Mouse (Mus musculus) mouse trophoblast stem cell (cell line): ENCODE data around the gene BC051019.

Experiments used
- in situ Hi-C, 2 experiments: fragments of 300-500 bp; cut with MseI, MboI; formaldehyde crosslinking; loops; 2 replicates in 1 of 2; 3 replicates in 1 of 2; pipeline ENCODE4 v1.15.1; 2025

BC051019 gene

GRCm38 (mm10) chr7:109723697-109724096 is at the start of gene BC051019:
BC051019 (minus strand) TSS chr7:109723850.
- in situ Hi-C loops = loop anchor here in 1 of 2 experiments (25.0 kb wide), 1 partner anchor 186 kb away; no protein-coding TSS in a partner anchor

- in situ Hi-C loops = no loop called here
Observed at GRCm38 (mm10) chr7:109772251-109772650, 48.6 kb upstream of the BC051019 start.

GRCm38 (mm10) chr7:109768699-109769383 is 45.2 kb upstream of the BC051019 start:
- in situ Hi-C loops = no loop called here

- in situ Hi-C loops = no loop called here
Observed at GRCm38 (mm10) chr7:109767575-109768350, 44.1 kb upstream of the BC051019 start.

GRCm38 (mm10) chr7:109764009-109764408 is 40.4 kb upstream of the BC051019 start:
- in situ Hi-C loops = no loop called here

- in situ Hi-C loops = no loop called here
Observed at GRCm38 (mm10) chr7:109756291-109756690, 32.6 kb upstream of the BC051019 start.

- in situ Hi-C loops = no loop called here
Observed at GRCm38 (mm10) chr7:109754034-109754433, 30.4 kb upstream of the BC051019 start.

- in situ Hi-C loops = no loop called here
Observed at GRCm38 (mm10) chr7:109752008-109752925, 28.6 kb upstream of the BC051019 start, which contains the start of gene Tmem9b. Tmem9b (minus strand) TSS chr7:109752875.

- in situ Hi-C loops = no loop called here
Observed at GRCm38 (mm10) chr7:109751427-109752007, 27.9 kb upstream of the BC051019 start.

- in situ Hi-C loops = no loop called here
Observed at GRCm38 (mm10) chr7:109747747-109748146, 24.1 kb upstream of the BC051019 start.

GRCm38 (mm10) chr7:109741703-109742102 is 18.1 kb upstream of the BC051019 start:
- in situ Hi-C loops = no loop called here

- in situ Hi-C loops = no loop called here
Observed at GRCm38 (mm10) chr7:109741060-109741459, 17.4 kb upstream of the BC051019 start.

- in situ Hi-C loops = no loop called here
Observed at GRCm38 (mm10) chr7:109739822-109740370, 16.2 kb upstream of the BC051019 start.

GRCm38 (mm10) chr7:109734806-109735205 is 11.2 kb upstream of the BC051019 start:
- in situ Hi-C loops = no loop called here

- in situ Hi-C loops = no loop called here
Observed at GRCm38 (mm10) chr7:109731626-109732025, 8.0 kb upstream of the BC051019 start, which contains the start of gene Ascl3. Ascl3 (minus strand) TSS chr7:109731726.

GRCm38 (mm10) chr7:109723114-109723513 is 536 bp downstream of the BC051019 start:
- in situ Hi-C loops = loop anchor here in 1 of 2 experiments (25.0 kb wide), 1 partner anchor 186 kb away; no protein-coding TSS in a partner anchor

GRCm38 (mm10) chr7:109722618-109723017 is 1.0 kb downstream of the BC051019 start:
- in situ Hi-C loops = loop anchor here in 1 of 2 experiments (25.0 kb wide), 1 partner anchor 185 kb away; no protein-coding TSS in a partner anchor

- in situ Hi-C loops = loop anchor here in 1 of 2 experiments (25.0 kb wide), 1 partner anchor 182 kb away; no protein-coding TSS in a partner anchor
Observed at GRCm38 (mm10) chr7:109719286-109719685, 4.4 kb downstream of the BC051019 start.

- in situ Hi-C loops = loop anchor here in 1 of 2 experiments (25.0 kb wide), 1 partner anchor 176 kb away; no protein-coding TSS in a partner anchor
Observed at GRCm38 (mm10) chr7:109713434-109713982, 10.1 kb downstream of the BC051019 start.

GRCm38 (mm10) chr7:109712198-109712597 is 11.5 kb downstream of the BC051019 start:
- in situ Hi-C loops = loop anchor here in 1 of 2 experiments (25.0 kb wide), 1 partner anchor 175 kb away; no protein-coding TSS in a partner anchor
